Mouse (Mus musculus): ENCODE data around the gene Slc39a12.

The Slc39a12 gene

GRCm38 (mm10) chr2:14537781-14538180, 149.7 kb downstream of the Slc39a12 start:
- no peaks in the 10 kb centered on the region for H3K4me1 ChIP-seq (replicated peaks; ENCODE audit: low read depth, low read length)
- no peak overlapping the region for H3K4me3 ChIP-seq (replicated peaks; ENCODE audit: low read length)
- no peaks in the 10 kb centered on the region for H3K27me3 ChIP-seq (ENCODE audit: insufficient read depth, low read length)
- H3K9me3 ChIP-seq (ENCODE audit: low read length), result peaks cover 7% of the 10 kb centered on the region; the same call in 1 of the 2 replicates
- TF ChIP-seq POU5F1 (IDR thresholded peaks at IDR 0.05; ENCODE audit: borderline replicate concordance, low read length) (no peak), NANOG (IDR thresholded peaks at IDR 0.05; ENCODE audit: borderline replicate concordance, low read length) (no peak), CTCF (conservative IDR thresholded peaks at IDR 0.05; ENCODE audit: low read length) (no peak)
- H3K36me3 ChIP-seq (ENCODE audit: insufficient read depth, low read length), result no peaks in the 10 kb centered on the region

- Histone ChIP-seq H3K4me3 (replicated peaks; ENCODE audit: low read length) (no peak overlapping the region), H3K9me3 (ENCODE audit: low read length) (peaks cover 10% of the 10 kb centered on the region), H3K27me3 (ENCODE audit: insufficient read depth, low read length) (no peaks in the 10 kb centered on the region), H3K4me1 (replicated peaks; ENCODE audit: low read depth, low read length) (no peaks in the 10 kb centered on the region), H3K36me3 (ENCODE audit: insufficient read depth, low read length) (no peaks in the 10 kb centered on the region)
- no peak for TF ChIP-seq NANOG (IDR thresholded peaks at IDR 0.05; ENCODE audit: borderline replicate concordance, low read length)
Observed at GRCm38 (mm10) chr2:14543355-14543754, 155.2 kb downstream of the Slc39a12 start.

GRCm38 (mm10) chr2:14543773-14544172, 155.7 kb downstream of the Slc39a12 start:
- H3K9me3 ChIP-seq (ENCODE audit: low read length), result peaks cover 10% of the 10 kb centered on the region
- no peaks in the 10 kb centered on the region for H3K27me3 ChIP-seq (ENCODE audit: insufficient read depth, low read length)
- H3K36me3 ChIP-seq (ENCODE audit: insufficient read depth, low read length), result no peaks in the 10 kb centered on the region
- TF ChIP-seq NANOG (IDR thresholded peaks at IDR 0.05; ENCODE audit: borderline replicate concordance, low read length), result no peak
- no peak for TF ChIP-seq POU5F1 (IDR thresholded peaks at IDR 0.05; ENCODE audit: borderline replicate concordance, low read length)
- TF ChIP-seq CTCF (conservative IDR thresholded peaks at IDR 0.05; ENCODE audit: low read length), result no peak
- H3K4me1 ChIP-seq (replicated peaks; ENCODE audit: low read depth, low read length), result no peaks in the 10 kb centered on the region
- H3K4me3 ChIP-seq (replicated peaks; ENCODE audit: low read length), result no peak overlapping the region

Measured in E14TG2a.4 (cell line).